Mouse (Mus musculus): ENCODE results near the gene Olfr819. TPM values are rescaled to one million over a fixed set of nuclear protein-coding genes. Genes with fewer than 3 reads are reported as not detected.
"Not testable (repeated sequence)": the region's sequence is repeated elsewhere in the genome, so short reads cannot be mapped to it uniquely, and the experiment has no call there.

The Olfr819 gene
- total RNA-seq (2014; rRNA removed) (not detected in 2 replicates), polyA plus RNA-seq (2012; rRNA removed) (not detected in 2 replicates)

DNA sequence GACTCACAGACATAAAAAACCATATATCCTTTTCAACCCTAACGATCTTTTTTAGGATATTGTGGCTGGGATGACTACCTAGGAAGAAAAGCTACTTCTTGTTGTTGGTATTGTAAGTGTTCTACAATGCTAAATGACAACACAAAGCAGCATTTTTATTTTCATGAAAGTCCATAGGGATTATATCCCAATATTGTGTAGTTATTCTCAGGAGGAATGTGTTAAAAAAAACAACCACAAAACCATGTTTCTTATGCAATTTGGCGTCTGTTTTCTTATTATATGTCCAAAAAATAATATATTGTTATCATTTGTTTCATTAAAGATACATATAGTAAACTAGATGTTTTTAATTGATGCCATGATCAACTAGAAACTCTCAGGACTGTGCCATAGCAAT lies at the start of gene Olfr819:
Gene Olfr819, minus strand, starts transcription at position 101 of the 400 bp plus-strand sequence.
- not testable (repeated sequence) for H3K36me3 ChIP-seq (ENCODE audit: control insufficient read depth, insufficient read depth, low read length); H3K27me3 ChIP-seq (ENCODE audit: control insufficient read depth, insufficient read depth, low read length); H3K27ac ChIP-seq (replicated peaks; ENCODE audit: insufficient read depth, low read depth, low read length); H3K9ac ChIP-seq (ENCODE audit: low read depth, low read length); H3K4me1 ChIP-seq (ENCODE audit: control insufficient read depth, insufficient read depth, low read length); DNase-seq (ENCODE audit: extremely low read depth, low read depth, low spot score); H3K79me2 ChIP-seq (ENCODE audit: control insufficient read depth, insufficient read depth, low read length); H3K4me3 ChIP-seq (ENCODE audit: insufficient read depth, low read depth, low read length)
- WGBS, result 66% methylated on average over 2 of the region's 2 CpGs

- no peaks in the 10 kb centered on the region for H3K79me2 ChIP-seq (ENCODE audit: control insufficient read depth, insufficient read depth, low read length)
- no peaks in the 10 kb centered on the region for H3K4me1 ChIP-seq (ENCODE audit: control insufficient read depth, insufficient read depth, low read length)
- H3K27me3 ChIP-seq (ENCODE audit: control insufficient read depth, insufficient read depth, low read length), result no peaks in the 10 kb centered on the region
- H3K9ac ChIP-seq (ENCODE audit: low read depth, low read length), result no peak within 1 kb of the TSS
- no peak within 1 kb of the TSS for H3K27ac ChIP-seq (replicated peaks; ENCODE audit: insufficient read depth, low read depth, low read length)
- H3K36me3 ChIP-seq (ENCODE audit: control insufficient read depth, insufficient read depth, low read length), result no peaks in the 10 kb centered on the region
- TF ChIP-seq CTCF (IDR thresholded peaks at IDR 0.05; ENCODE audit: low read depth, low read length) (no peak), POLR2A (IDR thresholded peaks at IDR 0.05; ENCODE audit: extremely low read depth, insufficient read depth, low read length) (no peak)
- DNase-seq (ENCODE audit: extremely low read depth, low read depth, low spot score), result no peak
- H3K4me3 ChIP-seq (ENCODE audit: insufficient read depth, low read depth, low read length), result no peak within 1 kb of the TSS
These were observed 45.3 kb upstream of the Olfr819 start, which contains the start of gene Olfr820 for GRCm38 (mm10) chr10:130012321-130012720. Olfr820 (plus strand) TSS chr10:130012621.

GRCm38 (mm10) chr10:130005366-130005765 lies 38.3 kb upstream of the Olfr819 start:
- not testable (repeated sequence) for H3K27me3 ChIP-seq (ENCODE audit: control insufficient read depth, insufficient read depth, low read length); H3K27ac ChIP-seq (replicated peaks; ENCODE audit: insufficient read depth, low read depth, low read length); H3K4me1 ChIP-seq (ENCODE audit: control insufficient read depth, insufficient read depth, low read length); H3K36me3 ChIP-seq (ENCODE audit: control insufficient read depth, insufficient read depth, low read length); DNase-seq (ENCODE audit: extremely low read depth, low read depth, low spot score); H3K9ac ChIP-seq (ENCODE audit: low read depth, low read length); H3K79me2 ChIP-seq (ENCODE audit: control insufficient read depth, insufficient read depth, low read length); H3K4me3 ChIP-seq (ENCODE audit: insufficient read depth, low read depth, low read length)
- 78% methylated on average over 4 of the region's 4 CpGs for WGBS

- H3K79me2 ChIP-seq (ENCODE audit: control insufficient read depth, insufficient read depth, low read length); H3K27me3 ChIP-seq (ENCODE audit: control insufficient read depth, insufficient read depth, low read length); H3K9ac ChIP-seq (ENCODE audit: low read depth, low read length); H3K4me1 ChIP-seq (ENCODE audit: control insufficient read depth, insufficient read depth, low read length); H3K36me3 ChIP-seq (ENCODE audit: control insufficient read depth, insufficient read depth, low read length); H3K27ac ChIP-seq (replicated peaks; ENCODE audit: insufficient read depth, low read depth, low read length); DNase-seq (ENCODE audit: extremely low read depth, low read depth, low spot score); H3K4me3 ChIP-seq (ENCODE audit: insufficient read depth, low read depth, low read length): not testable (repeated sequence)
- 81% methylated on average over 4 of the region's 4 CpGs for WGBS
These were observed 37.0 kb upstream of the Olfr819 start for GRCm38 (mm10) chr10:130004104-130004503.

DNA sequence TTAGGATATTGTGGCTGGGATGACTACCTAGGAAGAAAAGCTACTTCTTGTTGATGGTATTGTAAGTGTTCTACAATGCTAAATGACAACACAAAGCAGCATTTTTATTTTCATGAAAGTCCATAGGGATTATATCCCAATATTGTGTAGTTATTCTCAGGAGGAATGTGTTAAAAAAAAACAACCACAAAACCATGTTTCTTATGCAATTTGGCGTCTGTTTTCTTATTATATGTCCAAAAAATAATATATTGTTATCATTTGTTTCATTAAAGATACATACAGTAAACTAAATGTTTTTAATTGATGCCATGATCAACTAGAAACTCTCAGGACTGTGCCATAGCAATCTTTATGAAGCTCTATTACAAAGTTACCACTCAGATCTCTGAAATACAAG lies 17.9 kb upstream of the Olfr819 start, which contains the start of gene Gm10310:
Gene Gm10310, minus strand, starts transcription at position 101 of the 400 bp plus-strand sequence.
- not testable (repeated sequence) for H3K36me3 ChIP-seq (ENCODE audit: control insufficient read depth, insufficient read depth, low read length); H3K9ac ChIP-seq (ENCODE audit: low read depth, low read length); H3K4me1 ChIP-seq (ENCODE audit: control insufficient read depth, insufficient read depth, low read length); H3K4me3 ChIP-seq (ENCODE audit: insufficient read depth, low read depth, low read length); H3K79me2 ChIP-seq (ENCODE audit: control insufficient read depth, insufficient read depth, low read length); H3K27me3 ChIP-seq (ENCODE audit: control insufficient read depth, insufficient read depth, low read length); DNase-seq (ENCODE audit: extremely low read depth, low read depth, low spot score); H3K27ac ChIP-seq (replicated peaks; ENCODE audit: insufficient read depth, low read depth, low read length)
- WGBS, result no CpG with 5 or more reads among the region's 1 CpGs

DNA sequence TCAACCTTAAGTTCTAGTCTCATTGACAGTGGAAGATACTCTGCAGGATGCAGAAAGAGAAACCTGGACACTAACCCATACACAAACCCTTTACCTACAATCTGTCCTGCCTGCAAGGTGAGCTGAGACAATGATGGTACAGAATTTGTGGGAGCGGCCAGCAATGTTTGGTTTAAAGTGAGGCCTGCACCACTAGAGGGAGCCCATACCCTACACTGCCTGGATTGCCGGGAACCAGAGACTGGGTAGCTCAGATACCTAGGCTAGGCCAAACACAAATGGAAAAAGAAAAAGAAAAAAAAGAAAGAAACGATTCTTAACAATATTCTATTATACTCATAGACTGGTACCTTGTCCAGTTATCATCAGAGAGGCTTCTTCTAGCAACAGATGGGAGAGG lies 14.8 kb upstream of the Olfr819 start:
- not testable (repeated sequence) for H3K79me2 ChIP-seq (ENCODE audit: control insufficient read depth, insufficient read depth, low read length); H3K9ac ChIP-seq (ENCODE audit: low read depth, low read length); H3K36me3 ChIP-seq (ENCODE audit: control insufficient read depth, insufficient read depth, low read length); H3K27me3 ChIP-seq (ENCODE audit: control insufficient read depth, insufficient read depth, low read length); H3K4me3 ChIP-seq (ENCODE audit: insufficient read depth, low read depth, low read length); H3K27ac ChIP-seq (replicated peaks; ENCODE audit: insufficient read depth, low read depth, low read length); H3K4me1 ChIP-seq (ENCODE audit: control insufficient read depth, insufficient read depth, low read length); DNase-seq (ENCODE audit: extremely low read depth, low read depth, low spot score)
- WGBS, result no CpG with 5 or more reads among the region's 3 CpGs

DNA sequence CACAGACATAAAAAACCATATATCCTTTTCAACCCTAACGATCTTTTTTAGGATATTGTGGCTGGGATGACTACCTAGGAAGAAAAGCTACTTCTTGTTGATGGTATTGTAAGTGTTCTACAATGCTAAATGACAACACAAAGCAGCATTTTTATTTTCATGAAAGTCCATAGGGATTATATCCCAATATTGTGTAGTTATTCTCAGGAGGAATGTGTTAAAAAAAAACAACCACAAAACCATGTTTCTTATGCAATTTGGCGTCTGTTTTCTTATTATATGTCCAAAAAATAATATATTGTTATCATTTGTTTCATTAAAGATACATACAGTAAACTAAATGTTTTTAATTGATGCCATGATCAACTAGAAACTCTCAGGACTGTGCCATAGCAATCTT lies 9.0 kb upstream of the Olfr819 start, which contains the start of gene Olfr247:
Gene Olfr247, minus strand, starts transcription at position 101 of the 400 bp plus-strand sequence.
- H3K27me3 ChIP-seq (ENCODE audit: control insufficient read depth, insufficient read depth, low read length); H3K4me3 ChIP-seq (ENCODE audit: insufficient read depth, low read depth, low read length); H3K9ac ChIP-seq (ENCODE audit: low read depth, low read length); DNase-seq (ENCODE audit: extremely low read depth, low read depth, low spot score); H3K79me2 ChIP-seq (ENCODE audit: control insufficient read depth, insufficient read depth, low read length); H3K4me1 ChIP-seq (ENCODE audit: control insufficient read depth, insufficient read depth, low read length); H3K27ac ChIP-seq (replicated peaks; ENCODE audit: insufficient read depth, low read depth, low read length); H3K36me3 ChIP-seq (ENCODE audit: control insufficient read depth, insufficient read depth, low read length): not testable (repeated sequence)
- no CpG with 5 or more reads among the region's 2 CpGs for WGBS

GRCm38 (mm10) chr10:129972994-129973393 lies 5.9 kb upstream of the Olfr819 start:
- H3K4me1 ChIP-seq (ENCODE audit: control insufficient read depth, insufficient read depth, low read length); H3K4me3 ChIP-seq (ENCODE audit: insufficient read depth, low read depth, low read length); H3K36me3 ChIP-seq (ENCODE audit: control insufficient read depth, insufficient read depth, low read length); H3K27me3 ChIP-seq (ENCODE audit: control insufficient read depth, insufficient read depth, low read length); DNase-seq (ENCODE audit: extremely low read depth, low read depth, low spot score); H3K27ac ChIP-seq (replicated peaks; ENCODE audit: insufficient read depth, low read depth, low read length); H3K79me2 ChIP-seq (ENCODE audit: control insufficient read depth, insufficient read depth, low read length); H3K9ac ChIP-seq (ENCODE audit: low read depth, low read length): not testable (repeated sequence)
- no CpG with 5 or more reads among the region's 3 CpGs for WGBS

- WGBS, result 90% methylated on average over 2 of the region's 3 CpGs
- not testable (repeated sequence) for H3K4me1 ChIP-seq (ENCODE audit: control insufficient read depth, insufficient read depth, low read length); H3K27me3 ChIP-seq (ENCODE audit: control insufficient read depth, insufficient read depth, low read length); H3K36me3 ChIP-seq (ENCODE audit: control insufficient read depth, insufficient read depth, low read length); H3K9ac ChIP-seq (ENCODE audit: low read depth, low read length); H3K4me3 ChIP-seq (ENCODE audit: insufficient read depth, low read depth, low read length); DNase-seq (ENCODE audit: extremely low read depth, low read depth, low spot score); H3K27ac ChIP-seq (replicated peaks; ENCODE audit: insufficient read depth, low read depth, low read length); H3K79me2 ChIP-seq (ENCODE audit: control insufficient read depth, insufficient read depth, low read length)
These were observed 834 bp downstream of the Olfr819 start for GRCm38 (mm10) chr10:129966232-129966631.

All from liver, adult 2 months (tissue).